Mouse (Mus musculus): ENCODE data around the gene Gp1ba.

The Gp1ba gene

GRCm38 (mm10) chr11:70653345-70654197 lies 14.6 kb downstream of the Gp1ba start:
- peak; percentile 69 for DNase-seq (ENCODE audit: low spot score)

- DNase-seq (ENCODE audit: low spot score): peak; percentile 82
Observed at GRCm38 (mm10) chr11:70654198-70654922, 15.4 kb downstream of the Gp1ba start, which contains the start of gene Pfn1. Gene Pfn1, minus strand, starts transcription at chr11:70654644.

- peak; percentile 69 for DNase-seq (ENCODE audit: low spot score)
Observed at GRCm38 (mm10) chr11:70654923-70655570, 16.1 kb downstream of the Gp1ba start.

GRCm38 (mm10) chr11:70655571-70656455 lies 16.9 kb downstream of the Gp1ba start:
- DNase-seq (ENCODE audit: low spot score): no peak

GRCm38 (mm10) chr11:70656456-70656927 lies 17.6 kb downstream of the Gp1ba start:
- no peak for DNase-seq (ENCODE audit: low spot score)

- DNase-seq (ENCODE audit: low spot score): no peak
Observed at GRCm38 (mm10) chr11:70656964-70657363, 18.0 kb downstream of the Gp1ba start, which contains the start of gene Eno3. Gene Eno3, plus strand, starts transcription at chr11:70657202.

- no peak for DNase-seq (ENCODE audit: low spot score)
Observed at GRCm38 (mm10) chr11:70657573-70657972, 18.7 kb downstream of the Gp1ba start.

- DNase-seq (ENCODE audit: low spot score): no peak
Observed at GRCm38 (mm10) chr11:70657991-70658390, 19.1 kb downstream of the Gp1ba start.

- DNase-seq (ENCODE audit: low spot score): no peak
Observed at GRCm38 (mm10) chr11:70658521-70658920, 19.6 kb downstream of the Gp1ba start.

- no peak for DNase-seq (ENCODE audit: low spot score)
Observed at GRCm38 (mm10) chr11:70658942-70659341, 20.0 kb downstream of the Gp1ba start.

GRCm38 (mm10) chr11:70660571-70660970 lies 21.6 kb downstream of the Gp1ba start:
- no peak for DNase-seq (ENCODE audit: low spot score)

GRCm38 (mm10) chr11:70663101-70663500 lies 24.2 kb downstream of the Gp1ba start:
- no peak for DNase-seq (ENCODE audit: low spot score)

GRCm38 (mm10) chr11:70663957-70664356 lies 25.0 kb downstream of the Gp1ba start:
- DNase-seq (ENCODE audit: low spot score): no peak

- no peak for DNase-seq (ENCODE audit: low spot score)
Observed at GRCm38 (mm10) chr11:70664741-70665140, 25.8 kb downstream of the Gp1ba start.

- no peak for DNase-seq (ENCODE audit: low spot score)
Observed at GRCm38 (mm10) chr11:70666687-70667086, 27.8 kb downstream of the Gp1ba start.

GRCm38 (mm10) chr11:70667271-70668150 lies 28.6 kb downstream of the Gp1ba start:
- no peak for DNase-seq (ENCODE audit: low spot score)

- DNase-seq (ENCODE audit: low spot score): no peak
Observed at GRCm38 (mm10) chr11:70668335-70668770, 29.4 kb downstream of the Gp1ba start.

GRCm38 (mm10) chr11:70668771-70669505 lies 30.0 kb downstream of the Gp1ba start, which contains the start of gene Spag7:
Gene Spag7, minus strand, starts transcription at chr11:70669416.
- DNase-seq (ENCODE audit: low spot score): peak; percentile 99

- DNase-seq (ENCODE audit: low spot score): no peak
Observed at GRCm38 (mm10) chr11:70669582-70670345, 30.8 kb downstream of the Gp1ba start.
